ENCODE assay signal across 7 mouse cellular contexts in the genomic region with DNA sequence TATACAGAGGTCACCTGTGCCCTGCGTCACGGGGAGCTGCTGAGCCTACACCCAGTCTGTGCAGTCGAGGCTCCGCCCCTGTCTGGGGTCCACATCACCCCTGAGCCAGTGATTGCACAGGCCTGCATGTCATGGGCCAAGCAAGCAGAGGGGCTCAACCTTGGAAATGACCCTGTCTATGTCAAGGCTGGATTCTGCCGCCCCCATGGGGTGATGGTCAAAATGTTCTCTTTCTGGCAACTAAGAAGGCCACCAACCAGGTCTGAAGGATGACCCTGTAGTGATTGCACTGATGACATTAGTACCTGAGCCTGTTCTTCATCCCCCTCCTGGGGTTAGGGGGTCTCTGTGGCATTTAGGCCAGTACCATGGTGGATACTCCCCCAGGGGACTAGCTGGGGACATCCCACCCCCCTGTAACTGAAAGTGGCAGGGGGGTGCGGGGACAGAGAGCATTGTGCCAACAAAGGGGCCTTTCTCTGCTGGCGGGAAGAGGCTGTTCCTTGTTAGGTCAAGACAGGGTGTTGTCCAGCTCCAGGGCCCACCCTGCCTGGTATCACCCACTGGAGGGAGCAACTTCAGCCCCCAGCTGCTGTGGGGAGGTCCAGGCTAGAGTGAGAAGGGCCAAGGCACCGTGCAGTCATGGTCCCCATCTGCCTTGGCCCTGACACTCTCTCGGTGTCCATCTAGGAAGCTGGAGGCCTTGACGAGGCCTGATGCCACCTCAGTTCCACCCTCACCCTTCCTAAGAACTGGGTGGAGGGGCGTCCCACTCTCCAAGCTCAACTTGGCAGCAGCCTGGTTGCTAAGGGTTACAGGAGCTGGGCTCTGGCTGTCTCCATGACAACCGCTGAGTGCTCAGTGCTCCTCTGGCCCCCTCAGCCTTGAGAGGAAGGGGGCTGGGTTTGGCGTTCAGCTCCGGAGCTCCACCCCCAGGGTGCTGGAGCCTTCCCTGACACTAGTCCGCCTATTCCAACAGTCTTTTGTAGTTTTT. TPM values are rescaled to one million over a fixed set of nuclear protein-coding genes. Genes with fewer than 3 reads are reported as not detected.
DNase-seq lines count a peak whose midpoint lies in the region; ATAC-seq and TF ChIP-seq lines count a peak whose summit lies in the region.

No protein-coding gene starts in this region.

- TF ChIP-seq POLR2A in cortical plate, adult 2 months (IDR thresholded peaks at IDR 0.05; ENCODE audit: extremely low read depth, insufficient read depth, low read length) = peak; percentile 68

- no peaks in the 10 kb centered on the region for H3K9me3 ChIP-seq in midbrain, embryonic 13.5 days

- WGBS in midbrain, embryonic 13.5 days = 5% methylated on average over 15 of the region's 15 CpGs

- H3K9ac ChIP-seq in midbrain, embryonic 13.5 days (replicated peaks) = peak overlapping the region; percentile 84

- H3K27ac ChIP-seq in cortical plate, adult 2 months (ENCODE audit: insufficient read depth, low read length) = peak overlapping the region; percentile 95
- peak overlapping the region; percentile 95 for H3K27ac ChIP-seq in midbrain, embryonic 13.5 days

- no peaks in the 10 kb centered on the region for H3K27me3 ChIP-seq in midbrain, embryonic 13.5 days

- ATAC-seq in midbrain, embryonic 13.5 days = peak; percentile 91

- no peaks in the 10 kb centered on the region for H3K4me1 ChIP-seq in cortical plate, adult 2 months (ENCODE audit: control insufficient read depth, insufficient read depth, low read length)
- peaks cover 37% of the 10 kb centered on the region for H3K4me1 ChIP-seq in midbrain, embryonic 13.5 days (replicated peaks)

- peak overlapping the region; percentile 68 for H3K4me2 ChIP-seq in midbrain, embryonic 13.5 days (replicated peaks)

- no peak for TF ChIP-seq CTCF in cortical plate, adult 2 months (IDR thresholded peaks at IDR 0.05; ENCODE audit: extremely low read depth, insufficient read depth, low read length)

- peak overlapping the region; percentile 89 for H3K4me3 ChIP-seq in cortical plate, adult 2 months (ENCODE audit: insufficient read depth, low read length)
- peak overlapping the region; percentile 66 for H3K4me3 ChIP-seq in midbrain, embryonic 13.5 days (replicated peaks)

- H3K36me3 ChIP-seq in midbrain, embryonic 13.5 days = peaks cover 50% of the 10 kb centered on the region

- DNase-seq in urinary bladder, postnatal 14 days (ENCODE audit: low spot score) = peak; percentile 26
- no peak for DNase-seq in urinary bladder, adult 18-20 months (ENCODE audit: low spot score in 2 of 2)
- peak; percentile 40 for DNase-seq in gastrocnemius, postnatal 10 days
- peak; percentile 81 for DNase-seq in left cerebral cortex, adult 11 months (ENCODE audit: low spot score)
- no peak for DNase-seq in spleen, postnatal 36 days (ENCODE audit: low spot score in 2 of 2)

RNA-seq across cellular contexts. Expression of a gene that starts 1.2 kb away (rescaled TPM):
- polyA plus RNA-seq in cortical plate, adult 2 months (2012; rRNA removed) = 79.8 and 84.8 TPM in 2 replicates
- total RNA-seq in gastrocnemius, postnatal 10 days (2021) = 10 to 100 TPM; 20.0 to 23.6 TPM
- 23.7 and 26.2 TPM in 2 replicates for polyA plus RNA-seq in midbrain, embryonic 13.5 days (2015; fragmentation: Nextera tagmentation; extraction: Ambion mirVana)

RNA-seq across cellular contexts. Expression of a gene that starts 12.8 kb away (rescaled TPM):
- 41.4 and 42.7 TPM in 2 replicates for polyA plus RNA-seq in cortical plate, adult 2 months (2012; rRNA removed)
- 1 to 10 TPM; 3.9 to 5.3 TPM for total RNA-seq in gastrocnemius, postnatal 10 days (2021)
- polyA plus RNA-seq in midbrain, embryonic 13.5 days (2015; fragmentation: Nextera tagmentation; extraction: Ambion mirVana) = 3.7 and 6.0 TPM in 2 replicates

RNA-seq across cellular contexts. Expression of a gene that starts 14.5 kb away (rescaled TPM):
- polyA plus RNA-seq in cortical plate, adult 2 months (2012; rRNA removed) = 232 and 238 TPM in 2 replicates
- total RNA-seq in gastrocnemius, postnatal 10 days (2021) = 100 to 1,000 TPM; 140 to 158 TPM
- polyA plus RNA-seq in midbrain, embryonic 13.5 days (2015; fragmentation: Nextera tagmentation; extraction: Ambion mirVana) = 273 and 290 TPM in 2 replicates

RNA-seq across cellular contexts. Expression of a gene that starts 14.5 kb away (rescaled TPM):
- 48.4 and 52.2 TPM in 2 replicates for polyA plus RNA-seq in cortical plate, adult 2 months (2012; rRNA removed)
- total RNA-seq in gastrocnemius, postnatal 10 days (2021) = 10 to 100 TPM; 28.6 to 29.5 TPM
- polyA plus RNA-seq in midbrain, embryonic 13.5 days (2015; fragmentation: Nextera tagmentation; extraction: Ambion mirVana) = 50.0 and 54.6 TPM in 2 replicates

RNA-seq across cellular contexts. Expression of a gene that starts 34.2 kb away (rescaled TPM):
- 11.6 and 22.6 TPM in 2 replicates for polyA plus RNA-seq in cortical plate, adult 2 months (2012; rRNA removed)
- total RNA-seq in gastrocnemius, postnatal 10 days (2021) = 10 to 100 TPM; 12.3 to 19.8 TPM
- polyA plus RNA-seq in midbrain, embryonic 13.5 days (2015; fragmentation: Nextera tagmentation; extraction: Ambion mirVana) = 57.7 and 61.5 TPM in 2 replicates

Comparison
In these comparisons a context has a peak if more than half of its experiments do, and no peak if none do; other contexts are left out.
1. DNase-seq: peak in urinary bladder, postnatal 14 days (single experiment), gastrocnemius, postnatal 10 days (single experiment) and left cerebral cortex, adult 11 months (single experiment); none in urinary bladder, adult 18-20 months (0 of 2) and spleen, postnatal 36 days (0 of 2).